Mouse (Mus musculus) MEL (cell line): ENCODE measurements at regions not wholly inside any gene's neighbourhood (a gene's known extent, or its start where the extent isn't known, plus 50 kb on each side); places are given as distances from the start of the nearest gene placed in this dataset.

Experiments
- JUND ChIP-seq: IDR thresholded peaks from 2 replicates; pipeline ENCODE4 v1.6.1; 2011; ENCODE audit warnings: low read depth, mild to moderate bottlenecking, improper control_type of control experiment, low read length
- KAT2A ChIP-seq: conservative IDR thresholded peaks from 2 replicates; pipeline ENCODE4 v1.6.1; 2012; ENCODE audit warnings: low read depth, low read length, improper control_type of control experiment, inconsistent platforms
- MEF2A ChIP-seq: IDR thresholded peaks from 2 replicates; pipeline ENCODE4 v1.6.1; 2014; ENCODE audit warnings: low read depth, mild to moderate bottlenecking, inconsistent platforms, low read length, improper control_type of control experiment; ENCODE audit not compliant: poor library complexity, insufficient replicate concordance, severe bottlenecking; ENCODE audit errors: extremely low read depth
- POLR2A ChIP-seq, 2 experiments: IDR thresholded peaks; 2 replicates each; pipeline ENCODE4 v1.6.1; 2011 to 2012; ENCODE audit warnings: low read length in 2 of 2, mild to moderate bottlenecking in 2 of 2, control low read depth in 1 of 2, improper control_type of control experiment in 1 of 2, low read depth in 1 of 2, moderate library complexity in 1 of 2; ENCODE audit not compliant: control insufficient read depth in 1 of 2, insufficient read depth in 1 of 2, poor library complexity in 1 of 2
- TCF12 ChIP-seq: IDR thresholded peaks from 2 replicates; pipeline ENCODE4 v1.6.1; 2014; ENCODE audit warnings: low read depth, mild to moderate bottlenecking, inconsistent platforms, low read length, improper control_type of control experiment, moderate library complexity
- ZNF384 ChIP-seq: IDR thresholded peaks from 2 replicates; pipeline ENCODE4 v1.6.1; 2012; ENCODE audit warnings: low read depth, mild to moderate bottlenecking, inconsistent platforms, low read length, improper control_type of control experiment

DNA sequence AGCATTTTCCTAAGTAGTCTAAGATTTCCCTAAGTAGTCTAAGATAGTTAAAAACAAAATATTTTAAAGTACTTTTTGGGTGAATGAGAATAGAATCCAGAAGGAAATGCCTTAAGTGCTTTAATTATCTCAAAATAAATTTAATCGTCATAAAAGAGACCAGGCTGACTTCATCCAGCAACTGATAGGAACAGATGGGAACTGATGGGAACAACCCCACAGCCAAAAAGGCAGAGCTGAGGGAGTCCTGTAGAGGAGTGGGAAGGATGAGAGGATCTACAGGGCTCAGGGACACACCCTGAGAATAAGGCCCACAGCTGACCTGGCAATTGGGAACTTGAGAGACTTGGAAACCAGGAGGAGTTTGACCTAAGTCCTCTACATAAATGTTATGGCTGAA is 1537.4 kb downstream of the Kcnt2 start:
- TF ChIP-seq JUND (no peak), ZNF384 (no peak), TCF12 (no peak), POLR2A (IDR thresholded peaks at IDR 0.05; ENCODE audit: control insufficient read depth in 1 of 2, insufficient read depth in 1 of 2, low read depth in 1 of 2, low read length in 2 of 2, poor library complexity in 1 of 2) (no peak), KAT2A (no peak), MEF2A (no peak)
